In the genomic region with DNA sequence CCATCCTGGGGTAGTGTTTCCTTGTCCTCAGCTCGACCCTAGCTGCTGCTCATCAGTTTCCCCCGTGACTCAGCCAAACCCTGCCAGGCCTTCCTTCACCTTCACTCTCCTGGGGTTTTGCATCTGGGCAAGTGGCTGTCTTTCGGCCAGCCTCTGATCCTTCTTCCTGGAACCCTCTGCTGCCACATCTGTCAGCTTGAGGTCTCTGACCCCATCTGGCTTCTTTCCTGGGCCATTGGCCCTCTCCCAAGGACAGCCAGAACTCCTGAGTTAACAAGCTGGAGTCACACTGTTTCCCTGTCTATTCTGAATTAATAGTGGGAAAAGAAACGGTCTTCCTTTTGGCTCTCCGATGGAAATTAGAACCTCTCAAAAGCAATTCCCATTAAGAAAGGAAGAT, we compare ENCODE assay signal across 11 mouse cellular contexts.
DNase-seq lines count a peak whose midpoint lies in the region; ATAC-seq and TF ChIP-seq lines count a peak whose summit lies in the region.
"Had no signal": no experiment of that assay in that cellular context is flagged by ENCODE, and none has a peak within 500 bp of the region (broad histone marks: within the 10 kb centered on the region; RNA-seq: fewer than 3 reads in every experiment).

No protein-coding gene starts in this region.

- no peak overlapping the region for H3K27ac ChIP-seq in forebrain, postnatal 0 days (ENCODE audit: low read depth, low read length)
- H3K27ac ChIP-seq in liver, embryonic 12.5 days = no peak overlapping the region

- no peaks in the 10 kb centered on the region for H3K27me3 ChIP-seq in forebrain, postnatal 0 days (ENCODE audit: insufficient read depth, low read length)
- no peaks in the 10 kb centered on the region for H3K27me3 ChIP-seq in liver, embryonic 12.5 days (replicated peaks)

- H3K9me3 ChIP-seq in forebrain, postnatal 0 days (ENCODE audit: low read length) = no peaks in the 10 kb centered on the region
- H3K9me3 ChIP-seq in liver, embryonic 12.5 days (replicated peaks) = no peaks in the 10 kb centered on the region

- DNase-seq in left cerebral cortex, postnatal 25 days (ENCODE audit: low spot score in 2 of 2) = peak; percentile 7 to 12
- no peak for DNase-seq in left cerebral cortex, adult 18-20 months (ENCODE audit: low spot score in 2 of 2)
- peak; percentile 17 to 40 for DNase-seq in cerebellum, postnatal 14 days
- peak; percentile 74 for DNase-seq in heart, postnatal 4 days
- DNase-seq in ovary, postnatal 14 days (ENCODE audit: low spot score) = peak; percentile 47
- no peak for DNase-seq in yolk sac, embryonic 10.5 days (ENCODE audit: low spot score)
- DNase-seq in forebrain, postnatal 0 days = no peak
- DNase-seq: liver had no signal

- no peaks in the 10 kb centered on the region for H3K4me1 ChIP-seq in forebrain, postnatal 0 days (ENCODE audit: insufficient read depth)
- H3K4me1 ChIP-seq in liver, embryonic 12.5 days = no peaks in the 10 kb centered on the region

- no peak overlapping the region for H3K4me2 ChIP-seq in forebrain, postnatal 0 days (ENCODE audit: low read depth)
- H3K4me2 ChIP-seq in liver, embryonic 12.5 days = no peak overlapping the region

- 64% methylated on average over 5 of the region's 5 CpGs for WGBS in forebrain, postnatal 0 days
- 54% methylated on average over 5 of the region's 5 CpGs for WGBS in liver, embryonic 12.5 days (ENCODE audit: insufficient replicate concordance)

- ATAC-seq in forebrain, postnatal 0 days = no peak
- no peak for ATAC-seq in liver, embryonic 12.5 days
- ATAC-seq: forebrain, embryonic 14.5 days had no signal

- H3K36me3 ChIP-seq in forebrain, postnatal 0 days (ENCODE audit: insufficient read depth) = no peaks in the 10 kb centered on the region
- no peaks in the 10 kb centered on the region for H3K36me3 ChIP-seq in liver, embryonic 12.5 days

- intact Hi-C loops in left cerebral cortex, postnatal 25 days (cut with DNase I) = no loop called here

- no peak overlapping the region for H3K9ac ChIP-seq in forebrain, postnatal 0 days
- H3K9ac ChIP-seq in liver, embryonic 12.5 days = no peak overlapping the region

- TF ChIP-seq CTCF in forebrain, postnatal 0 days (IDR thresholded peaks at IDR 0.05; ENCODE audit: low read depth) = no peak

- no peak overlapping the region for H3K4me3 ChIP-seq in forebrain, postnatal 0 days (ENCODE audit: low read depth, low read length)
- no peak overlapping the region for H3K4me3 ChIP-seq in liver, embryonic 12.5 days
- H3K4me3 ChIP-seq: myocyte had no signal

Comparison
In these comparisons a context has a peak if more than half of its experiments do, and no peak if none do; other contexts are left out.
1. DNase-seq: peak in left cerebral cortex, postnatal 25 days (2 of 2), cerebellum, postnatal 14 days (2 of 2), heart, postnatal 4 days (single experiment) and ovary, postnatal 14 days (single experiment); none in left cerebral cortex, adult 18-20 months (0 of 2), yolk sac, embryonic 10.5 days (single experiment) and forebrain, postnatal 0 days (single experiment).